Mouse (Mus musculus) adrenal gland, postnatal 25 days (tissue): Measurements from ENCODE around the gene Ube2k. TPM values are rescaled to one million over a fixed set of nuclear protein-coding genes. Genes with fewer than 3 reads are reported as not detected.
A peak's percentile ranks its signal among the peaks of the same experiment; 100 is the strongest.
"Not testable (repeated sequence)": the region's sequence is repeated elsewhere in the genome, so short reads cannot be mapped to it uniquely, and the experiment has no call there.

ENCODE experiments used
- DNase-seq: peaks from one replicate; pipeline ENCODE4 v3.0.0; 2021; ENCODE audit warnings: mixed read lengths
- long read RNA-seq: library from polyadenylated mRNA; stranded (forward); transcript quantifications from one replicate; pipeline ENCODE4 v2.0.0, GENCODE M21; 2021
- total RNA-seq: library from RNA; stranded (reverse); gene quantifications from 2 replicates; pipeline ENCODE4 v1.2.3, GENCODE M21; 2021

Gene Ube2k
- 90.0 and 132 TPM in 2 replicates for total RNA-seq
- long read RNA-seq, full-length matches to known transcripts: 38 of 53 reads
- long read RNA-seq, partial matches to known transcripts: 12 of 53 reads
- long read RNA-seq, other reads (novel, unspliced or antisense): 3 of 53 reads

DNA sequence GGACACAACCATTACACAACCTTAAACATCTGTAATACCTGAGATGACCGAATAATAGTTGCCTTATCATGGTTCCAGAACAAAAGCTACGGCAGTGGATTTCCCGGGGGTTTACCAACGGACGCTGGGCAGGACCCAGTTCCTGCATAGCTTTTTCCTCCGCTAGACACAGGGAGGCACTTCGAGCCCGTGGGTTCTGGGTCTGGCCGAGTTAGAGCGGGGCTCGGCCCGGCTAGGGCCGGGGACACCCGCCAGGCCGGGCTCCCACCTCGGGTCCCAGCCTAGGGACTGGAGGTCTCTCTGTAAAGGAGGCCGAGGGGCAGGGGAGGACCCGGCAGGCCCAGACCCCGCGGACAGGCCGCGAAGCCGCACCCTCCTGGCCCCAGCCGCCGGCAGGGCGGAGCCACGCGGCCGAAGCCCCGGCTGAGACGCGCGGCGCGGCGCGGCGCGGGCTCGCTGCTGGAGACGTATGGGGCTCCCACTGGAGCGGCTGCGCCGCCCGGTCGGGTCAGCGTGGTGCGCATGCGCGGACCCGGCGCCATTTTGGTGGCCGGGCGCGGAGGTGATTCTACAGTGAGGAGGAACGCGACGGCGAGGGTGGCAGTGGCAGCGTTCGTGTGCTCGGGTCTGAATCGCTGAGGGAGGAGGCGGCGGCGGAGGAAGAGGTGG, at the start of gene Ube2k, which contains the start of gene Smim14:
TSS of gene Ube2k (plus strand) at position 483 of the 669 bp plus-strand sequence.
TSS of gene Smim14 (minus strand) at position 434 of the 669 bp plus-strand sequence.
- peak; percentile 96 for DNase-seq

DNA sequence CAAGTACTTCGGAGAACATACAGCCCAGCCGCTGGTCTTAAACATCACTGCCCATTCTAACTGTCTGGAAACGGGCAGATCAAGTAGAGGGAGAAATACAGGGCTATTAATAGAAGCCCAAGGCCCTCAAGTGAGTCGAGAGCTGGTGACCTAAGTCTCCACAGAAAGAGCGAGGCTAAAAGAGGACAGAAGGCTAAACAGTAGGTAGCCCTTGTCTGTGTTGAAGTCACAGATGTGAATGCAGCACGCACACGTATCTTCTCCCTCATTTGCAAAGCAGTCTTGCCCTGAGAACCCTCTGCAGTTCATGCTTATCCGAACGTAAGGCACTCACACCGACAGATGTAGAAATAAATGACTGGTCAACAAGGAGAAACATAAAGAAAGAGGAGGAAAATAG, 49.7 kb upstream of the Ube2k start:
- DNase-seq: no peak

GRCm38 (mm10) chr5:65488725-65489124, 48.3 kb upstream of the Ube2k start:
- no peak for DNase-seq

GRCm38 (mm10) chr5:65489830-65490229, 47.2 kb upstream of the Ube2k start:
- no peak for DNase-seq

- DNase-seq: peak; percentile 76
Measured at GRCm38 (mm10) chr5:65491767-65492715, 45.0 kb upstream of the Ube2k start.

GRCm38 (mm10) chr5:65492716-65493531, 44.1 kb upstream of the Ube2k start, which contains the start of gene Gm43552:
TSS of gene Gm43552 (minus strand) at chr5:65492833.
- DNase-seq: peak; percentile 97

GRCm38 (mm10) chr5:65500231-65500630, 36.8 kb upstream of the Ube2k start:
- DNase-seq: no peak

GRCm38 (mm10) chr5:65501407-65501806, 35.6 kb upstream of the Ube2k start:
- no peak for DNase-seq

- DNase-seq: peak; percentile 47
Measured at GRCm38 (mm10) chr5:65505786-65506185, 31.2 kb upstream of the Ube2k start.

- no peak for DNase-seq
Measured at GRCm38 (mm10) chr5:65508395-65508794, 28.6 kb upstream of the Ube2k start.

DNA sequence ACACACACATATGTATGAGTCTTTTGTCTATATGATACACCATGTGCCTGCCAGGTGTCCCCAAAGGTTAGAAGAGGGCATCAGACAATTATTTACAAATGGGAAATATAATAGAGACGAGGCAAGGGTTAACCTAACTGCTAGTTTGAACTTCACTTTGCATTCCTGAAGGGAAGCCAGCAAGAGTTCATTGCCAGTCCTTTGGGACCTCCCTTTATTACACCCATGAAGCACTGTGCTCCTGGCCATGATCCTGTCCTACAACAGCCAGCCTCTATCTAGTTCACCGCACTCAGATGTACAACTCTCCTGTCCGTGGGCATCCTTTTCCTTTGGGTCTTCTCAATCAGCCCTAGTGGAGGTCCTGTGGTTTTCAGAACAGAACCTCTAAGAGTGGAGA, 23.5 kb upstream of the Ube2k start:
- DNase-seq: no peak

GRCm38 (mm10) chr5:65514635-65515278, 22.3 kb upstream of the Ube2k start:
- no peak for DNase-seq

DNA sequence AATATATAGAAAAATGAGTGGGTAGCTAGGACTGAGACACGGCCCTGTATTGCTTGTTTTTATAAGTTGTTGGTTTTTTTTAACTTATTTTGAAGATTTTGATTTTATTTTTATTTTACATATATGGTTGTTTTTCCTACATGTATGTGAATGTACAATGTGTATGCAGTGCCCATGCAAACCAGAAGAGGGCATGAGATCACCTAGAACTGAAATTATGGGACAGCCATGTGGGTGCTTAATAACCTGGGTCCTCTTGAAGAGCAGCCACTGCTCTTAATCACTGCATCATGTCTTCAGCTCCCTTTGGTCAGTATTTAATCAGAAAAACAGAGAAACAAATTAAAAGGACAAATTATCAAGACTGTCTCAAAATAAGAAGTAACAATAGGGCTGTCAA, 15.2 kb upstream of the Ube2k start:
- no peak for DNase-seq

DNA sequence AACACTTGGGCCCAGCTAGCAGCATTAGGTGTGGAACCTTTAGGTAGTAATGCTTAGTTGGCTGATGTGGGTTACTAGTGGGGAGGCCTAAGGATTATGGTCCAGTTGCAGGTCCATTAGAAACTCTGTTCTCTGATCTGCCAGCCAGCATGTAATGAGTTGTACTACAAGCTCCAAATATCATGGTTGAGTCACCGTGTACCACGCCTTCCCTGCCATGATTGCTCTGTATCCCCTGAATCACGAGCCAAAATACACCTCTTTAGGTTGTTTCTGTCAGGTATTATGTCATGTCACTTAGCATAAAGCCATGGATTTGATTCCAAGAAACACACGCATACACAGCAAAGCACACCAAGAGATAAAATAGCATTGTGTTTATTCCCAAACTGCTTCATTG, 12.2 kb upstream of the Ube2k start:
- DNase-seq: no peak

DNA sequence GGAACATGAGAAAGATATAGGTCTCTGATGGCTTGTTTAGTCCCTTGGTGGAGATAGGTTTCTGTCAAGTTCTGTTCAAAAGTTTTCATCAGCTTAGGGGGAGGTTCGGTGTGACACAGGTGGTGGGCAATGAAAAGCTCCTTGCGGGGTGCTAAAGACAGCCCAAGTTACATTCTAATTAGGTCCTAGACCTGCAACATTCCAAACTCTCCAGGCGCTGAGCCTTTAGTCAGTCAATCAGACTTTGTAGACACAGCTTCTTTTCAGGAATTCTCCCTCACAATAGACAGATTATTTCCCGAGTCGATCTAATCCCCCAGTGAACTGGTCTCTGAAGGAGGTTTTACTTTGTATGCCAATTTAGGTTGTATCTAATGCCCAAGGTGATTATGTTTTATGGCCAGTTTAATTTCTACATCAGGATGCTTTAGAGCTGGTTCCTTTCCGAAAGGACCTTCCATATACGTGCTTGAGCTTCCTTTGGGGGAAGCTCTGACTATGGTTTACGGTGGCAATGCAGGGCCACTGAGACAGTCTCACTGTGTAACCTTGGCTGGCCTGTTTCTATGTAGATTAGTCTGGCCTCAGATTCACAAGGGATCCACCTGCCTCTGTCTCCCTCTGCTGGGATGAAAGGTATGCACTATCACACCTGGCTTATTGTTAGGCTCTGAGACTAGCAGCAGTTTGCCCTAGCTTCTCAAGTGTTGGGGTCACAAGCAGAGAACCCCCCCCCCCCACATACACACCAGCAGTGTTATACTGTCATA, 11.2 kb upstream of the Ube2k start:
- no peak for DNase-seq

DNA sequence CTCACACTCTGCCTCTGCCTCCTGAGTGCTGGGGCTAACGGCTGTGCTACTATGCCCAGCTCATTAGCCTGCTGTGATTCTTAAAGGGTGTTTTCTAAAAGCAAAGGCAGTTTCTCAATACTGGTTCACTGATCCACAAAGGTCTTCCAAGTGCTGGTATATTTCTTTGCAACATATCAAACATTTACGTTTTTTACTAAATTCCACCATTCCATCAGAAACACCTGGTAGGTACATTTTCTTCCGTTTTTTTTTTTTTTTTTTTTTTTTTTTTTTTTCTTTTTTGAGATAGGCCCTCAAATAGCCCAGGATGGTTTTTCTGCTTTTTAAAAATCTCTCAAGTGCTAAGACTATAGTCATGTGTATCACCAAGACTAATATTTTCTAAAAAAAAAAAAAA, 5.8 kb upstream of the Ube2k start:
- DNase-seq: no peak

DNA sequence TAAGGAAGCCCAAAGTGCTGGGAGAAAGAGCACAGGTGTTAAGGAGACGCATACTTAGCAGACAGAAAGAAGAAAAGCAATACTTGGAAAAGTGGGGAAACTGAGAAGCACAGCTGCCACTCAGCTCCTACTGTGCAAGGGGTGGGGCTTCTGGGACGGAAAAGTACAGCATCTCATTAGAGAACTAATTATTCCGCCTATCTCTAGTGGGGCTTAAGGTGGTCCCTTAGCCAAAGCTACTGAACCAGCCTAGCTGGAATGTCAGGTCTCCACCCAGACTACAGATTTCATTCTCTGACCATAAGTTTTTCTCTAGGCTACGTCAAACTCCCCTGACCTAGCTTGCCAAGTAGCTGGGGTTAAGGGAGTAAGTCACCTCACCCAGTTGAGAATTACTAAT, 2.5 kb upstream of the Ube2k start:
- no peak for DNase-seq

- no peak for DNase-seq
Measured at GRCm38 (mm10) chr5:65535457-65536067, 1.5 kb upstream of the Ube2k start.

GRCm38 (mm10) chr5:65536068-65536465, 966 bp upstream of the Ube2k start:
- not testable (repeated sequence) for DNase-seq

- peak; percentile 72 for DNase-seq
Measured at GRCm38 (mm10) chr5:65537420-65538071, 513 bp downstream of the Ube2k start.
